ENCODE assay signal across 8 mouse cellular contexts in genomic region chr16:93826478-93826877, GRCm38 (mm10). TPM values are rescaled to one million over a fixed set of nuclear protein-coding genes. Genes with fewer than 3 reads are reported as not detected.
DNase-seq lines count a peak whose midpoint lies in the region; TF ChIP-seq lines count a peak whose summit lies in the region.
"Not testable (repeated sequence)": the region's sequence is repeated elsewhere in the genome, so short reads cannot be mapped to it uniquely, and the experiment has no call there.

No protein-coding gene starts in this region.

- H3K4me3 ChIP-seq in CH12.LX (replicated peaks in 1 of 3; ENCODE audit: low read depth in 2 of 3, low read length in 2 of 3, poor library complexity in 1 of 3); ES-Bruce4 (ENCODE audit: low read depth, low read length): not testable (repeated sequence)
- H3K4me3 ChIP-seq in E14TG2a.4 (replicated peaks; ENCODE audit: low read length) (peak overlapping the region; percentile 80), ES-E14 (ENCODE audit: insufficient read depth in 1 of 2, low read depth in 1 of 2, low read length in 2 of 2, poor library complexity in 1 of 2, severe bottlenecking in 1 of 2) (peak overlapping the region; percentile 55 to 63)

- dilution Hi-C loops in CH12.LX (cut with MboI; ENCODE audit: extremely low pct_ligation_motif_present, extremely low pct_unique_long_range_greater_than_20kb, low sequenced_read_pairs) = not testable (repeated sequence)

- H3K4me1 ChIP-seq in CH12.LX (ENCODE audit: control insufficient read depth in 1 of 2, insufficient read depth in 2 of 2) (peaks cover 0 to 14% of the 10 kb centered on the region in 2 experiments; a peak in 2 of 4 replicates), E14TG2a.4 (replicated peaks; ENCODE audit: low read depth, low read length) (peaks cover 57% of the 10 kb centered on the region)
- H3K4me1 ChIP-seq in ES-Bruce4 (ENCODE audit: control insufficient read depth, insufficient read depth, low read length); ES-E14 (ENCODE audit: control insufficient read depth in 2 of 2, insufficient read depth in 2 of 2, low read length in 2 of 2, poor library complexity in 1 of 2): not testable (repeated sequence)

- not testable (repeated sequence) for DNase-seq in CH12.LX (ENCODE audit: extremely low read depth); ES-E14 (ENCODE audit: low read depth, low spot score)
- peak; percentile 98 for DNase-seq in ES-CJ7 (ENCODE audit: low read depth, low spot score)
- DNase-seq in R1 (ENCODE audit: low read depth, low spot score) = peak; percentile 99
- DNase-seq in WW6 (ENCODE audit: low read depth, low spot score) = peak; percentile 67
- peak; percentile 93 for DNase-seq in ZHBTc4 (ENCODE audit: low read depth, low spot score)

- peak overlapping the region; percentile 6; the same call in 1 of the 2 replicates for H3K4me2 ChIP-seq in CH12.LX (ENCODE audit: insufficient read depth, low read depth, poor library complexity, severe bottlenecking)

- H3K79me2 ChIP-seq in CH12.LX (replicated peaks; ENCODE audit: control insufficient read depth, extremely low read depth, insufficient read depth, poor library complexity, severe bottlenecking) = not testable (repeated sequence)

- H3K9ac ChIP-seq in CH12.LX (ENCODE audit: insufficient read depth, low read depth) = not testable (repeated sequence)
- H3K9ac ChIP-seq in ES-Bruce4 (ENCODE audit: low read depth, poor library complexity, severe bottlenecking) (peak overlapping the region; percentile 25), ES-E14 (ENCODE audit: insufficient read depth, low read depth, low read length, poor library complexity, severe bottlenecking) (peak overlapping the region; percentile 51; the same call in 1 of the 2 replicates)

- not testable (repeated sequence) for H3K36me3 ChIP-seq in CH12.LX (replicated peaks in 1 of 2; ENCODE audit: control insufficient read depth in 1 of 2, insufficient read depth in 1 of 2, low read length in 1 of 2); ES-Bruce4 (ENCODE audit: control insufficient read depth, insufficient read depth, low read length, poor library complexity, severe bottlenecking); ES-E14 (ENCODE audit: control insufficient read depth, insufficient read depth, low read length, poor library complexity, severe bottlenecking)
- peaks cover 24% of the 10 kb centered on the region for H3K36me3 ChIP-seq in E14TG2a.4 (ENCODE audit: insufficient read depth, low read length)

- in situ Hi-C loops in CH12.LX (cut with MboI; ENCODE audit: low pct_ligation_motif_present, low pct_unique_long_range_greater_than_20kb, low sequenced_read_pairs); ES-E14 (cut with MboI; ENCODE audit: low sequenced_read_pairs in 2 of 2, unreplicated experiment in 2 of 2): not testable (repeated sequence)

- TF ChIP-seq CTCF in CH12.LX (conservative IDR thresholded peaks at IDR 0.05 in 1 of 2, IDR thresholded peaks at IDR 0.05 in 1 of 2; ENCODE audit: low read depth in 2 of 2, low read length in 2 of 2); E14TG2a.4 (conservative IDR thresholded peaks at IDR 0.05; ENCODE audit: low read length); ES-Bruce4 (IDR thresholded peaks at IDR 0.05; ENCODE audit: low read depth, low read length): not testable (repeated sequence)

- H3K9me3 ChIP-seq in CH12.LX (replicated peaks; ENCODE audit: low read length) (peaks cover 29% of the 10 kb centered on the region), E14TG2a.4 (ENCODE audit: low read length) (peaks cover 37% of the 10 kb centered on the region), ES-Bruce4 (replicated peaks; ENCODE audit: control insufficient read depth, insufficient read depth, low read length, poor library complexity, severe bottlenecking) (peaks cover 15% of the 10 kb centered on the region)
- not testable (repeated sequence) for H3K9me3 ChIP-seq in ES-E14 (ENCODE audit: control insufficient read depth, insufficient read depth, low read depth, low read length)

- not testable (repeated sequence) for TF ChIP-seq POLR2A in CH12.LX (IDR thresholded peaks at IDR 0.05; ENCODE audit: low read depth, low read length); ES-Bruce4 (IDR thresholded peaks at IDR 0.05; ENCODE audit: insufficient read depth, low read length)

- not testable (repeated sequence) for TF ChIP-seq EP300 in CH12.LX (IDR thresholded peaks at IDR 0.05; ENCODE audit: low read length)
- peak; percentile 74 for TF ChIP-seq EP300 in ES-Bruce4 (IDR thresholded peaks at IDR 0.05; ENCODE audit: insufficient read depth, low read depth, low read length)

- not testable (repeated sequence) for H3K27me3 ChIP-seq in CH12.LX (replicated peaks); E14TG2a.4 (ENCODE audit: insufficient read depth, low read length); ES-Bruce4 (ENCODE audit: control insufficient read depth, insufficient read depth, low read length, poor library complexity, severe bottlenecking)

- not testable (repeated sequence) for TF ChIP-seq RAD21 in CH12.LX (IDR thresholded peaks at IDR 0.05; ENCODE audit: low read depth, low read length)

- H3K27ac ChIP-seq in CH12.LX (ENCODE audit: insufficient read depth, low read depth) = not testable (repeated sequence)
- peak overlapping the region; percentile 78; the same call in 1 of the 2 replicates for H3K27ac ChIP-seq in ES-Bruce4 (ENCODE audit: insufficient read depth, low read length)
- peak overlapping the region; percentile 82; the same call in 1 of the 2 replicates for H3K27ac ChIP-seq in ES-E14 (ENCODE audit: insufficient read depth, low read depth, low read length, poor library complexity, severe bottlenecking)

TF ChIP-seq in ES-E14, 5 proteins besides CTCF, POLR2A, EP300 and RAD21:
- TF ChIP-seq CHD2 (IDR thresholded peaks at IDR 0.05; ENCODE audit: low read depth, low read length) (0 out of 2 replicates have a peak, but pooled peaks have one; percentile 45), ZNF384 (IDR thresholded peaks at IDR 0.05; ENCODE audit: low read depth, low read length) (peak; percentile 71; the same call in 1 of the 2 replicates)

RNA-seq across cellular contexts. Expression of gene Morc3, which starts 5.4 kb away (rescaled TPM):
- 25.4 and 25.5 TPM in 2 replicates for total RNA-seq in CH12.LX (2012; rRNA removed)
- total RNA-seq in CH12.LX (2014; rRNA removed) = 45.6 and 53.2 TPM in 2 replicates
- polyA plus RNA-seq in CH12.LX (2012; ENCODE audit: insufficient read length, low read depth) = 17.3 and 17.8 TPM in 2 replicates
- polyA plus RNA-seq in ES-Bruce4 (2011; ENCODE audit: insufficient read depth, insufficient read length, low read depth, missing spikeins) = 152 TPM in 2 replicates
- 90.3 and 98.4 TPM in 2 replicates for total RNA-seq in ES-E14 (2012; rRNA removed)

RNA-seq across cellular contexts. Expression of gene Chaf1b, which starts 57.2 kb away (rescaled TPM):
- total RNA-seq in CH12.LX (2012; rRNA removed) = 46.7 and 58.6 TPM in 2 replicates
- total RNA-seq in CH12.LX (2014; rRNA removed) = 74.8 and 76.2 TPM in 2 replicates
- 82.0 and 84.0 TPM in 2 replicates for polyA plus RNA-seq in CH12.LX (2012; ENCODE audit: insufficient read length, low read depth)
- 63.0 and 63.8 TPM in 2 replicates for polyA plus RNA-seq in ES-Bruce4 (2011; ENCODE audit: insufficient read depth, insufficient read length, low read depth, missing spikeins)
- total RNA-seq in ES-E14 (2012; rRNA removed) = 39.5 and 44.2 TPM in 2 replicates
